ENCODE assay signal across 28 mouse cellular contexts in the genomic region with DNA sequence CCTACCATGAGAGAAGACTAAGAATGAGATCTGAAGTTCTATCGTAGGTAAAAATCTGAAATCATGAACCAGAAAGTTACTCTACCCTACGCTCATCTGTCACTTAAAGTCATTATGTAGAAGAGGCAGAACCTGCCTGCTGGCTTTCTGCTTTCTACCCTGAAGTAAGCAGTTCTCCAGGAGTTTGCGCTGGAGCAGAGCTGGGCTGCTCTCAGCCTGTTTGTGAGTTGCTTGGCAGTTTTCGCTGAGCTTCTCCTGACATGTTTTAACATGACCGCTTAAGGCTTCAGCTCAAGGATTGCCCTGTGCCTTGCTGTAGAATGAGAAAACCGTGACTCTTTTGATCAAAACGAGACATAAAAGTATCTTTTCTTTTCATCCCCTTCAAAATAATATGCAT. TPM values are rescaled to one million over a fixed set of nuclear protein-coding genes. Genes with fewer than 3 reads are reported as not detected.
DNase-seq lines count a peak whose midpoint lies in the region; ATAC-seq and TF ChIP-seq lines count a peak whose summit lies in the region.
"Had no signal": no experiment of that assay in that cellular context is flagged by ENCODE, and none has a peak within 500 bp of the region (broad histone marks: within the 10 kb centered on the region; RNA-seq: fewer than 3 reads in every experiment).

No protein-coding gene starts in this region.

- no peak for DNase-seq in embryonic facial prominence, embryonic 10.5 days (ENCODE audit: low spot score)
- DNase-seq in embryonic facial prominence, embryonic 14.5 days (ENCODE audit: low spot score) = peak; percentile 81
- DNase-seq in stomach, postnatal 0 days (ENCODE audit: low spot score) = no peak
- DNase-seq in thymus, postnatal 14 days = no peak
- DNase-seq: adrenal gland, adult 8-10 months; adrenal gland, postnatal 25 days; cerebellum, adult 11-12 months; cerebellum, adult 9-10 months; cerebellum, postnatal 14 days; forebrain, postnatal 0 days; gastrocnemius, adult 2 months; gastrocnemius, postnatal 14 days; heart, adult 18-20 months; heart, postnatal 10 days; heart, postnatal 36 days had no signal

- no peak for TF ChIP-seq CTCF in stomach, postnatal 0 days (IDR thresholded peaks at IDR 0.05; ENCODE audit: low read depth)

- no peaks in the 10 kb centered on the region for H3K27me3 ChIP-seq in embryonic facial prominence, embryonic 13.5 days
- H3K27me3 ChIP-seq in embryonic facial prominence, embryonic 10.5 days (replicated peaks; ENCODE audit: low read depth, poor library complexity, severe bottlenecking) = no peaks in the 10 kb centered on the region
- no peaks in the 10 kb centered on the region for H3K27me3 ChIP-seq in embryonic facial prominence, embryonic 14.5 days (replicated peaks; ENCODE audit: control insufficient read depth, insufficient read depth, low read length)
- H3K27me3 ChIP-seq in stomach, embryonic 14.5 days (ENCODE audit: control insufficient read depth, insufficient read depth, low read length) = no peaks in the 10 kb centered on the region
- no peaks in the 10 kb centered on the region for H3K27me3 ChIP-seq in stomach, postnatal 0 days (ENCODE audit: control insufficient read depth, insufficient read depth, low read length)
- H3K27me3 ChIP-seq in hindbrain, embryonic 13.5 days = no peaks in the 10 kb centered on the region
- H3K27me3 ChIP-seq: embryonic facial prominence, embryonic 12.5 days; heart, embryonic 12.5 days; heart, embryonic 15.5 days had no signal

- H3K4me2 ChIP-seq in embryonic facial prominence, embryonic 13.5 days = no peak overlapping the region
- no peak overlapping the region for H3K4me2 ChIP-seq in embryonic facial prominence, embryonic 14.5 days (ENCODE audit: low read depth, low read length)
- no peak overlapping the region for H3K4me2 ChIP-seq in stomach, embryonic 14.5 days (replicated peaks; ENCODE audit: low read depth, low read length)
- no peak overlapping the region for H3K4me2 ChIP-seq in stomach, postnatal 0 days (replicated peaks; ENCODE audit: low read depth)
- no peak overlapping the region for H3K4me2 ChIP-seq in hindbrain, embryonic 13.5 days
- H3K4me2 ChIP-seq: embryonic facial prominence, embryonic 12.5 days; heart, embryonic 12.5 days; heart, embryonic 15.5 days; hindbrain, embryonic 14.5 days had no signal

- no peaks in the 10 kb centered on the region for H3K9me3 ChIP-seq in embryonic facial prominence, embryonic 13.5 days
- no peaks in the 10 kb centered on the region for H3K9me3 ChIP-seq in embryonic facial prominence, embryonic 10.5 days
- no peaks in the 10 kb centered on the region for H3K9me3 ChIP-seq in embryonic facial prominence, embryonic 14.5 days (ENCODE audit: control insufficient read depth, low read length)
- no peaks in the 10 kb centered on the region for H3K9me3 ChIP-seq in stomach, embryonic 14.5 days (ENCODE audit: control insufficient read depth, low read depth, low read length)
- no peaks in the 10 kb centered on the region for H3K9me3 ChIP-seq in stomach, postnatal 0 days (ENCODE audit: control insufficient read depth, low read length)
- no peaks in the 10 kb centered on the region for H3K9me3 ChIP-seq in hindbrain, embryonic 13.5 days
- H3K9me3 ChIP-seq: embryonic facial prominence, embryonic 12.5 days; heart, embryonic 12.5 days; heart, embryonic 15.5 days; hindbrain, embryonic 10.5 days had no signal

- 78% methylated on average over 7 of the region's 7 CpGs for WGBS in embryonic facial prominence, embryonic 13.5 days
- WGBS in embryonic facial prominence, embryonic 10.5 days = 87% methylated on average over 7 of the region's 7 CpGs
- 72% methylated on average over 7 of the region's 7 CpGs for WGBS in embryonic facial prominence, embryonic 14.5 days
- 81% methylated on average over 7 of the region's 7 CpGs for WGBS in stomach, embryonic 14.5 days
- WGBS in stomach, postnatal 0 days = 73% methylated on average over 7 of the region's 7 CpGs
- 91% methylated on average over 7 of the region's 7 CpGs for WGBS in hindbrain, embryonic 13.5 days

- no peak overlapping the region for H3K4me3 ChIP-seq in embryonic facial prominence, embryonic 13.5 days
- no peak overlapping the region for H3K4me3 ChIP-seq in embryonic facial prominence, embryonic 10.5 days
- H3K4me3 ChIP-seq in embryonic facial prominence, embryonic 14.5 days (ENCODE audit: low read depth, low read length) = no peak overlapping the region; the same call in 1 of the 2 replicates
- H3K4me3 ChIP-seq in stomach, embryonic 14.5 days (ENCODE audit: low read depth, low read length) = no peak overlapping the region
- peak overlapping the region; percentile 24 for H3K4me3 ChIP-seq in stomach, postnatal 0 days (ENCODE audit: low read depth, low read length)
- H3K4me3 ChIP-seq in hindbrain, embryonic 13.5 days = no peak overlapping the region
- H3K4me3 ChIP-seq: embryonic facial prominence, embryonic 12.5 days; gastrocnemius, adult 2 months; heart, embryonic 12.5 days; heart, embryonic 15.5 days; hindbrain, embryonic 10.5 days had no signal

- H3K27ac ChIP-seq in embryonic facial prominence, embryonic 13.5 days = peak overlapping the region; percentile 58; the same call in 1 of the 2 replicates
- no peak overlapping the region for H3K27ac ChIP-seq in embryonic facial prominence, embryonic 10.5 days (replicated peaks)
- H3K27ac ChIP-seq in embryonic facial prominence, embryonic 14.5 days (replicated peaks; ENCODE audit: low read depth, low read length) = peak overlapping the region; percentile 74
- H3K27ac ChIP-seq in stomach, embryonic 14.5 days (ENCODE audit: low read length) = peak overlapping the region; percentile 15; the same call in 1 of the 2 replicates
- H3K27ac ChIP-seq in stomach, postnatal 0 days (replicated peaks) = peak overlapping the region; percentile 82
- no peak overlapping the region for H3K27ac ChIP-seq in hindbrain, embryonic 13.5 days
- H3K27ac ChIP-seq: embryonic facial prominence, embryonic 12.5 days; gastrocnemius, adult 2 months; heart, embryonic 15.5 days; hindbrain, embryonic 10.5 days; hindbrain, embryonic 14.5 days; hindbrain, postnatal 0 days had no signal

- no peaks in the 10 kb centered on the region for H3K4me1 ChIP-seq in embryonic facial prominence, embryonic 13.5 days
- H3K4me1 ChIP-seq in embryonic facial prominence, embryonic 10.5 days = no peaks in the 10 kb centered on the region
- H3K4me1 ChIP-seq in embryonic facial prominence, embryonic 14.5 days (ENCODE audit: control insufficient read depth, insufficient read depth, low read length) = no peaks in the 10 kb centered on the region
- no peaks in the 10 kb centered on the region for H3K4me1 ChIP-seq in stomach, embryonic 14.5 days (ENCODE audit: control insufficient read depth, insufficient read depth, low read length)
- H3K4me1 ChIP-seq in stomach, postnatal 0 days (replicated peaks; ENCODE audit: control insufficient read depth, insufficient read depth) = no peaks in the 10 kb centered on the region
- no peaks in the 10 kb centered on the region for H3K4me1 ChIP-seq in hindbrain, embryonic 13.5 days (replicated peaks)
- H3K4me1 ChIP-seq: embryonic facial prominence, embryonic 12.5 days; heart, embryonic 12.5 days; heart, embryonic 15.5 days; hindbrain, embryonic 10.5 days had no signal

- H3K9ac ChIP-seq in embryonic facial prominence, embryonic 13.5 days = no peak overlapping the region
- no peak overlapping the region for H3K9ac ChIP-seq in embryonic facial prominence, embryonic 14.5 days (ENCODE audit: low read depth, low read length)
- H3K9ac ChIP-seq in stomach, embryonic 14.5 days (replicated peaks; ENCODE audit: low read depth, low read length) = no peak overlapping the region
- H3K9ac ChIP-seq in stomach, postnatal 0 days (ENCODE audit: low read length) = peak overlapping the region; percentile 41; the same call in 1 of the 2 replicates
- no peak overlapping the region for H3K9ac ChIP-seq in hindbrain, embryonic 13.5 days
- H3K9ac ChIP-seq: embryonic facial prominence, embryonic 12.5 days; forebrain, postnatal 0 days; heart, embryonic 12.5 days; heart, embryonic 15.5 days; hindbrain, embryonic 14.5 days had no signal

- H3K36me3 ChIP-seq in embryonic facial prominence, embryonic 13.5 days = no peaks in the 10 kb centered on the region
- no peaks in the 10 kb centered on the region for H3K36me3 ChIP-seq in embryonic facial prominence, embryonic 10.5 days (replicated peaks)
- no peaks in the 10 kb centered on the region for H3K36me3 ChIP-seq in embryonic facial prominence, embryonic 14.5 days (ENCODE audit: control insufficient read depth, insufficient read depth, low read length)
- H3K36me3 ChIP-seq in stomach, embryonic 14.5 days (ENCODE audit: control insufficient read depth, insufficient read depth, low read length) = no peaks in the 10 kb centered on the region
- no peaks in the 10 kb centered on the region for H3K36me3 ChIP-seq in stomach, postnatal 0 days (ENCODE audit: control insufficient read depth, insufficient read depth, low read length)
- H3K36me3 ChIP-seq in hindbrain, embryonic 13.5 days = no peaks in the 10 kb centered on the region
- H3K36me3 ChIP-seq: embryonic facial prominence, embryonic 12.5 days; heart, embryonic 12.5 days; heart, embryonic 15.5 days; hindbrain, embryonic 10.5 days had no signal

- peak; percentile 53; the same call in 1 of the 2 replicates for ATAC-seq in embryonic facial prominence, embryonic 13.5 days (ENCODE audit: insufficient number of reproducible peaks, insufficient read depth, low FRiP score, low TSS enrichment, low read depth)
- ATAC-seq in embryonic facial prominence, embryonic 14.5 days (ENCODE audit: low read depth) = peak; percentile 80; the same call in 1 of the 2 replicates
- no peak for ATAC-seq in stomach, embryonic 14.5 days (ENCODE audit: insufficient number of reproducible peaks, insufficient read depth, low FRiP score, low read depth)
- no peak for ATAC-seq in stomach, postnatal 0 days (ENCODE audit: low FRiP score, low TSS enrichment)
- ATAC-seq in hindbrain, embryonic 13.5 days (ENCODE audit: low FRiP score) = no peak
- ATAC-seq: activated CD4-positive, CD25-positive, alpha-beta regulatory T cell, adult 4 months; forebrain, embryonic 14.5 days; forebrain, postnatal 0 days; hindbrain, postnatal 0 days had no signal

- no peak for TF ChIP-seq EP300 in stomach, postnatal 0 days (optimal IDR thresholded peaks at IDR 0.05)

RNA-seq across cellular contexts. Expression of a gene that starts 0.8 kb away (rescaled TPM):
- 2.6 and 3.5 TPM in 2 replicates for polyA plus RNA-seq in embryonic facial prominence, embryonic 13.5 days (2015; fragmentation: Nextera tagmentation; extraction: Ambion mirVana)
- polyA plus RNA-seq in embryonic facial prominence, embryonic 10.5 days (2016; fragmentation: Nextera tagmentation; extraction: Ambion mirVana) = 0.28 and 0.31 TPM in 2 replicates
- polyA plus RNA-seq in embryonic facial prominence, embryonic 14.5 days (2014; fragmentation: Nextera tagmentation; extraction: Ambion mirVana) = 7.4 and 7.9 TPM in 2 replicates
- polyA plus RNA-seq in stomach, embryonic 14.5 days (2014; fragmentation: Nextera tagmentation; extraction: Ambion mirVana) = 5.7 and 9.5 TPM in 2 replicates
- 46.9 and 49.3 TPM in 2 replicates for polyA plus RNA-seq in stomach, postnatal 0 days (2015; fragmentation: Nextera tagmentation; extraction: Ambion mirVana)
- 0.29 TPM in 1 of 2 replicates, not detected in the other for polyA plus RNA-seq in hindbrain, embryonic 13.5 days (2015; fragmentation: Nextera tagmentation; extraction: Ambion mirVana)
- polyA plus RNA-seq: activated CD4-positive, CD25-positive, alpha-beta regulatory T cell, adult 4 months; forebrain, embryonic 11.5 days; forebrain, embryonic 14.5 days; forebrain, postnatal 0 days; frontal cortex, adult 2 months; hindbrain, embryonic 14.5 days had no signal

RNA-seq across cellular contexts. Expression of a gene that starts 16.6 kb away (rescaled TPM):
- 1.0 and 1.2 TPM in 2 replicates for polyA plus RNA-seq in embryonic facial prominence, embryonic 13.5 days (2015; fragmentation: Nextera tagmentation; extraction: Ambion mirVana)
- 0.30 and 0.47 TPM in 2 replicates for polyA plus RNA-seq in embryonic facial prominence, embryonic 10.5 days (2016; fragmentation: Nextera tagmentation; extraction: Ambion mirVana)
- 2.0 and 2.5 TPM in 2 replicates for polyA plus RNA-seq in embryonic facial prominence, embryonic 14.5 days (2014; fragmentation: Nextera tagmentation; extraction: Ambion mirVana)
- polyA plus RNA-seq in stomach, embryonic 14.5 days (2014; fragmentation: Nextera tagmentation; extraction: Ambion mirVana) = 1.6 TPM in 2 replicates
- polyA plus RNA-seq in stomach, postnatal 0 days (2015; fragmentation: Nextera tagmentation; extraction: Ambion mirVana) = 1.6 and 1.7 TPM in 2 replicates
- 1.2 and 1.7 TPM in 2 replicates for polyA plus RNA-seq in hindbrain, embryonic 13.5 days (2015; fragmentation: Nextera tagmentation; extraction: Ambion mirVana)

RNA-seq across cellular contexts. Expression of a gene that starts 40.7 kb away (rescaled TPM):
- polyA plus RNA-seq in embryonic facial prominence, embryonic 13.5 days (2015; fragmentation: Nextera tagmentation; extraction: Ambion mirVana) = 2.1 and 2.4 TPM in 2 replicates
- 1.6 and 1.8 TPM in 2 replicates for polyA plus RNA-seq in embryonic facial prominence, embryonic 10.5 days (2016; fragmentation: Nextera tagmentation; extraction: Ambion mirVana)
- 1.8 and 2.1 TPM in 2 replicates for polyA plus RNA-seq in embryonic facial prominence, embryonic 14.5 days (2014; fragmentation: Nextera tagmentation; extraction: Ambion mirVana)
- polyA plus RNA-seq in stomach, embryonic 14.5 days (2014; fragmentation: Nextera tagmentation; extraction: Ambion mirVana) = 2.7 and 3.2 TPM in 2 replicates
- 9.8 and 13.4 TPM in 2 replicates for polyA plus RNA-seq in stomach, postnatal 0 days (2015; fragmentation: Nextera tagmentation; extraction: Ambion mirVana)
- polyA plus RNA-seq in hindbrain, embryonic 13.5 days (2015; fragmentation: Nextera tagmentation; extraction: Ambion mirVana) = 3.0 and 3.8 TPM in 2 replicates

Comparison
In these comparisons a context has a peak if more than half of its experiments do, and no peak if none do; other contexts are left out.
1. H3K27ac ChIP-seq: peak in embryonic facial prominence, embryonic 13.5 days (single experiment), embryonic facial prominence, embryonic 14.5 days (single experiment), stomach, embryonic 14.5 days (single experiment) and stomach, postnatal 0 days (single experiment); none in embryonic facial prominence, embryonic 10.5 days (single experiment) and hindbrain, embryonic 13.5 days (single experiment).
2. ATAC-seq: peak in embryonic facial prominence, embryonic 13.5 days (single experiment) and embryonic facial prominence, embryonic 14.5 days (single experiment); none in stomach, embryonic 14.5 days (single experiment), stomach, postnatal 0 days (single experiment) and hindbrain, embryonic 13.5 days (single experiment).